Mouse (Mus musculus) layer of hippocampus, postnatal 25 days (tissue): ENCODE results near the gene Slc26a10. TPM values are rescaled to one million over a fixed set of nuclear protein-coding genes. Genes with fewer than 3 reads are reported as not detected.
"Not testable (repeated sequence)": the region's sequence is repeated elsewhere in the genome, so short reads cannot be mapped to it uniquely, and the experiment has no call there.

Experiments used
- DNase-seq, 2 experiments: peaks; one replicate each; pipeline ENCODE4 v3.0.0; 2022; ENCODE audit warnings: mixed read lengths in 2 of 2, low spot score in 1 of 2; ENCODE audit errors: extremely low spot score in 1 of 2
- total RNA-seq, 2 experiments: library from RNA; stranded (reverse); gene quantifications; 2 replicates each; pipeline ENCODE4 v1.2.3; 2021

Gene Slc26a10
- total RNA-seq, 2 experiments from 2014 or later, result 10.5 to 25.1 TPM

DNA sequence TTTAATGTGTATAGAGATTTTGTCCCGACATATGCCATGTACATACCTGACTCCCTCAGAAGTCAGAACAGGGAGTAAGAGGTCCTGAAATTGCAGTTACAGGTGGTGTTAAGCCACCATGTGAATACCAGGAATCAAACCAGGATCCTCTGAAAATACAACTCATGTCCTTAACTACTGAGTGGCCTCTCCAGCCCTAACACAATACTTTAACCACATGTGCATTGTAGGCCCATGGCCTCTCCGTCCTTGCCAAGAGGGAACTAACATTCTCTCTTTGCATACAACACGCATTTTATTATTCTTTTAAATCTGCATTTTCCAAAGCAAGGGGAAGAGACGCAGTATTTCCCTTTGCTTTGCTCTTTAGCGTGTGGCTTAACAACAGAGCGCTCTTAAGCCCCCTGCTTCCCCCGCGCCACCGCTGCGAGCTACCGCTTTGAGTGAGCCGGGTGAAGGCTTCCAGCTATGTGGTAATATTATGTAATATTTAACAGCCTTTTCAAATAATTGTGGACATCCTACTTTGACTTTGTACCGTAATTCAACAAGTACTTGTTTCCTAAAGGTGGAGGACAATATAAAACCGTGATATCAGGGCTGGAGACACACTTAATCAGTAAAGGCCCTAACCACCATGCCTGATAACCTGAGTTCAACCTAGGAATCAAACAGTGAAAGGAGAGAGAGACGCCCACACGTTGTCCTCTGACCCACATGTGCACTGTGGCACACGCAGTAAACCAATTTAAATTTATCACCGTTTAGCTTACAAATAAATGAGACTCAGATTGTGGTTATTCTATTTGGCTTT lies 41.9 kb downstream of the Slc26a10 start:
- DNase-seq, result no peak

DNA sequence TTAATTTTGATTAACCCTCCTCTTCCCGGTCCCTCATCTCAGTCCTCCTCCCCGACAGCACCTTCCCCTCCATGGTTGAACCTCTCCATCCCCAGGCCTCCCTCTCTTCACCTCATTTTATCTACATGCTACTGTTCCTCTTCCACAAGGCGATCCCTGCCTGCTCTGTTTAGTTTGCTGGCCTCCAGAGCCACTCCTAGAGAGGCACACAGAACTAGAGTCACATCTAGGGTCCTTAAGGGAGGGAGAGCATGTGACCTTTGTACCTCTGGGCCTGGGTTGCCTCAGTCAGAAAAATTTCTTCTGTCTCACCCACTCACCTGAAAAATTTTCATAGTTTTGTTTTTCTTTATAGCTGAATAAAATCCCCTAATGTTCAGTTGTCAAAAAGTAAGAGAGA lies 42.5 kb downstream of the Slc26a10 start:
- no peak for DNase-seq

DNA sequence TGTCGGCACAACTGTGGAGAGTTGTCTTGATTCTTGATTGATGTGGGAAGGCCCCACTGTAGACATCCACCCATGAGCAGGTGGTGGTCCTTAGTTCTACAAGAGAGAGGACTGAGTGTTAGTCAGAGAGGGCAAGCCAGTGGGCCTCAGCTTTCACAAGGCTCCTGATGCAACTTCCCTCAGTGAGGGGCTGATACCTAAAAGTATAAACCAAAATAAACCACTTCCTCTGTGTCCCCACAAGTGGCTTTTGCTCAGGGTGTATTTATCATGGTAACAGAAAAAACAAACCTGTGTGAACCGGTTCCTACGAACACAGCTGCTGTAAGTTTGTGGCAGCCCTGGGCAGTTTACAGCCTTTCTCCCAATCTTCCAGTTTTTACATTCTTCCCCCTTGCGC lies 43.9 kb downstream of the Slc26a10 start:
- no peak for DNase-seq

DNA sequence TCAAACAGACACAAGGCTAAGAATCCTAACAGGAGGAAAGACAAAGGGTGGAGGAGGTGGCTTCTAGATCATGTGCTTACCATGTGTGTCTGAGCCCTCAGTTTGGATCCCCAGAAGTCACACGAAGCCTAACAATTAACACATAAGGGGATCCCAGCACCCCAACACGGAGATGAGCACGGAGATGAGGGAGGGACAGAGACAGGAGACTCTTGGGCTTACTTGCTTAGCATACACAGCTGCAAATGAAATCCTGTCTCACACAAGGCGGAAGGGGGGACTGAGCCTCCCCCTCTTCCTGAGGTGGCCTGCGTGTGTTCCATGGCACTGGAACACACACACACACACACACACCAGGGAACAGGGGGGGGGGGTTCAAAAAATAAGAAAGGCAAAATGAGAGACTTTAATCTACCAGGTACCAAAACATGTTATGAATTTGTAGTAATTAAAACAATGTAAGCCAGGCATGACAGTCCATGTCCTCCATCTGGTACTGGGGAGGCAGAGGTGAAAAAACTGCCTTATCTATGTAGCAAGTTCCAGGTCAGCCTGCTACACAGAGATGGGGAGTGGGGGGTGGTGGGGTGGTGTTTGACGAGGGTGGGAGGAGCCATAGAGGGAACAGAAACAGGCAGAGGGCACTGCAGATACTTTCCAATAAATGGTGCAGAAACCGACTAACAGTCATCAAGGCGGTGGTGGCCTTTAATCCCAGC lies 45.2 kb downstream of the Slc26a10 start:
- DNase-seq, result no peak

- DNase-seq, result not testable (repeated sequence)
Measured at GRCm38 (mm10) chr10:127134394-127135035, 45.9 kb downstream of the Slc26a10 start.

DNA sequence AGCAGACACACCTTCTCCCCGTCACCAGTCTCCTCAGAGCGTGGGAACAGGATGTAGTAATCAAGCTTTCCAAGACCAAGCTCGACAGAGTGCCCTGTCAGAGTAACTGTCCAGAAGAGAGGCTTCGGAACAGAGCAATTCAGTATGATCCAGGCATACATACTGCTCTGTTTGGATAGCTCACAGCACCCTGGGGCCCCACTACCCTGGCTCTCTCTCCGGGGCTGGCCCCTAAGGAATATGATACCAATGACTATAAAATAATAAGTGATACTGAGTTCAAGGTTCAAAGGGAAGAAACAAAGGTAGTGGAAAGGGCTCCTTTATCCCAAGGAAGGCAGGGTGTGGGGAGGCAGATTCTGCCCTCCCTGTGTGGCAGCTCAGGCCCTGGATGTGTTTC lies 48.0 kb downstream of the Slc26a10 start:
- DNase-seq, result no peak

DNA sequence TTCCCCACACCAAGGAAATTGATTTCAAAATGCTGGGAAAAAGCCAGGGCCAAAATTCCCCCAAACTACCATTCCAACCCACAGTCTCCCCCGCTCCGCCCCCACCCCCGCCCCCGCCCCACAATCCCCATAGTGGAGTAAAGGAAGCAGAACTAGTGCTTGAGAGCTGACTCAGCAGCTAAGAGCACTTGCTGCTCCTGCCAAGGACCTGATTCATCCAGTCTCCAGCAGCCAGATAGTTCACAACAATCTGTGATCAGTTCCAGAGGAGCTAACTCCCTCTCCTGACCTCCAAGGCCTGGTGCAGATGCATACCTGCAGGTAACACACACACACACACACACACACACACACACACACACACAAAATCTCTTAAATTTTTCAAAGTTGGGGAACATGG lies 51.0 kb downstream of the Slc26a10 start:
- no peak for DNase-seq

- no peak for DNase-seq
Measured at GRCm38 (mm10) chr10:127127711-127128279, 52.6 kb downstream of the Slc26a10 start.

GRCm38 (mm10) chr10:127126579-127126978 lies 53.9 kb downstream of the Slc26a10 start:
- DNase-seq, result no peak

- peak in 1 of 2 experiments; percentile 20 for DNase-seq
Measured at GRCm38 (mm10) chr10:127125210-127126001, 55.0 kb downstream of the Slc26a10 start.

DNA sequence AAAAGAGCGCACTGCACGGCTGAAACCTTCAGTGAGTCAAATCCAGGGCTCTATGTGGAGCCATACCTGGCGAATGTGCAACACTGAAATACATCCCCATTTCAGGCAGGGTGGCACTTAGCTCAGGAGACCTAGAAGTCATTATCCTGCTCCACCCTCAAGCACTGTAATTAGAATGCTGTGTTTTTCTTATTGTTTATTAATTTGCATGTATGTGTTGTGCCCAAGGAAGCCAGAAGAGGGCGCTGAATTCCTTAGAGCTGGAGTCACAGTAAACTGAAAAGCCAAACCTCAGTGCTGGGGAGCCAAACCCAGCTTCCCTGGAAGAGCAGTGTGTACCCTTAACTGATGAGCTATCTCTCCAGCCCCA lies 57.0 kb downstream of the Slc26a10 start:
- DNase-seq, result peak; percentile 58 to 78

GRCm38 (mm10) chr10:127122784-127123435 lies 57.5 kb downstream of the Slc26a10 start:
- DNase-seq, result peak in 1 of 2 experiments; percentile 37

DNA sequence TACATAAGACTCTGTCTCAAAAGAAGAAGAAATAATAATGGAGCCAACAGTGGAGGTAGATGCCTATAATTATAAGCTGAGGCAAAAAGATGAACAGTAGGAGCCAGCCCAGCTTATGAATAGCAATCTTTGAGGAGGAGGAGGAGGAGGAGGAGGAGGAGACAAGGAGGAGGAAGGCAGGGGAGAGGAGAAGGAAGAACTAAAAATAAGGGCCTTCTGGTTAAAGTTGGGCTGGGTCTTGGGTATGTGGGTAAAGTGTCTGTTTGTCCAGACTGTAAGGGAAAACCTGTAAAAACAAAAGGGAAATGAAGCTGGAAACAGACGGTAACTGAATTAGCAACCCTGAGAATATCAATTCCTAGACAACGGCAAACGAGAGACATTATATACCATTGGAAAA lies 58.4 kb downstream of the Slc26a10 start:
- DNase-seq, result no peak

Other genes starting within 250 kb of the Slc26a10 start
- gene Ctdsp2, start 201.9 kb downstream of the Slc26a10 start, total RNA-seq, result 100 to 1,000 TPM in 1 of 2 experiments, 10 to 100 TPM in 1; 98.6 to 118 TPM
- under 1 TPM; 0.47 to 0.69 TPM for gene Avil, start 179.9 kb downstream of the Slc26a10 start, total RNA-seq
- 10 to 100 TPM; 27.2 to 27.3 TPM for gene Tsfm, start 149.8 kb downstream of the Slc26a10 start, total RNA-seq
- gene Mettl1, start 139.2 kb downstream of the Slc26a10 start, total RNA-seq, result 10 to 100 TPM in 1 of 2 experiments, 1 to 10 TPM in 1; 8.5 to 12.1 TPM
- under 1 TPM; 0.15 to 0.47 TPM for gene Eef1akmt3, start 139.1 kb downstream of the Slc26a10 start, total RNA-seq
- gene Cyp27b1, start 132.4 kb downstream of the Slc26a10 start, total RNA-seq, result under 1 TPM; 0.27 to 0.80 TPM
- 10 to 100 TPM; 23.0 to 25.1 TPM for gene March9, start 120.5 kb downstream of the Slc26a10 start, total RNA-seq
- 100 to 1,000 TPM; 104 to 110 TPM for gene Cdk4, start 117.1 kb downstream of the Slc26a10 start, total RNA-seq
- gene Tspan31, start 110.4 kb downstream of the Slc26a10 start, total RNA-seq, result 10 to 100 TPM; 60.2 to 61.8 TPM
- gene Agap2, start 105.4 kb downstream of the Slc26a10 start, total RNA-seq, result 100 to 1,000 TPM; 754 to 837 TPM
- gene Os9, start 59.5 kb downstream of the Slc26a10 start, total RNA-seq, result 100 to 1,000 TPM; 105 to 107 TPM
- 100 to 1,000 TPM; 113 to 114 TPM for gene B4galnt1, start 15.4 kb downstream of the Slc26a10 start, total RNA-seq
- gene Arhgef25, start 9.4 kb upstream of the Slc26a10 start, total RNA-seq, result 100 to 1,000 TPM; 295 to 338 TPM
- gene Dtx3, start 15.1 kb upstream of the Slc26a10 start, total RNA-seq, result 100 to 1,000 TPM; 210 to 243 TPM
- gene Pip4k2c, start 30.9 kb upstream of the Slc26a10 start, total RNA-seq, result 10 to 100 TPM; 92.7 to 98.9 TPM
- 100 to 1,000 TPM; 712 to 736 TPM for gene Kif5a, start 82.7 kb upstream of the Slc26a10 start, total RNA-seq
- gene Dctn2, start 85.7 kb upstream of the Slc26a10 start, total RNA-seq, result 100 to 1,000 TPM; 271 to 276 TPM
- gene Mbd6, start 108.4 kb upstream of the Slc26a10 start, total RNA-seq, result 10 to 100 TPM; 31.8 to 53.9 TPM
- gene Mars, start 131.1 kb upstream of the Slc26a10 start, total RNA-seq, result 10 to 100 TPM; 57.1 to 59.4 TPM
- gene Arhgap9, start 141.3 kb upstream of the Slc26a10 start, total RNA-seq, result 1 to 10 TPM in 1 of 2 experiments, under 1 TPM in 1; 0.89 to 1.1 TPM
- 1 to 10 TPM; 2.1 to 3.3 TPM for gene Gli1, start 161.3 kb upstream of the Slc26a10 start, total RNA-seq
- not detected for gene Inhbe, start 173.8 kb upstream of the Slc26a10 start, total RNA-seq
- not detected for gene Inhbc, start 189.8 kb upstream of the Slc26a10 start, total RNA-seq
- 100 to 1,000 TPM; 153 to 200 TPM for gene R3hdm2, start 199.7 kb upstream of the Slc26a10 start, total RNA-seq